Mouse (Mus musculus) forebrain, embryonic 14.5 days (tissue): ENCODE measurements around the gene Aldoc. TPM values are rescaled to one million over a fixed set of nuclear protein-coding genes. Genes with fewer than 3 reads are reported as not detected.

Source experiments
- ATAC-seq: fragments of 200-750 bp; cut with Nextera tagmentation; 2 replicates; pipeline ENCODE4 v1.8.0; 2017; ENCODE audit warnings: mild to moderate bottlenecking, moderate library complexity
- DNase-seq: peaks from one replicate; pipeline ENCODE4 v3.0.0-alpha.2; 2015; ENCODE audit warnings: low spot score
- H3K27ac ChIP-seq: fragments of 300-500 bp; sonication (generic); 2 replicates; pipeline ENCODE4 v1.5.1; 2014; ENCODE audit warnings: low read depth, mild to moderate bottlenecking, control low read depth, low read length, moderate library complexity
- H3K27me3 ChIP-seq: fragments of 300-500 bp; sonication (generic); replicated peaks from 2 replicates; pipeline ENCODE4 v1.6.1; 2014; ENCODE audit warnings: low read length, control low read depth, mixed read lengths; ENCODE audit not compliant: control insufficient read depth, insufficient read depth
- H3K36me3 ChIP-seq: fragments of 300-500 bp; sonication (generic); 2 replicates; pipeline ENCODE4 v1.6.1; 2014; ENCODE audit warnings: low read length, control low read depth; ENCODE audit not compliant: control insufficient read depth, insufficient read depth
- H3K4me1 ChIP-seq: fragments of 300-500 bp; sonication (generic); 2 replicates; pipeline ENCODE4 v1.6.1; 2014; ENCODE audit warnings: antibody characterized with exemption, low read length, control low read depth; ENCODE audit not compliant: control insufficient read depth, insufficient read depth
- H3K4me2 ChIP-seq: fragments of 300-500 bp; sonication (generic); 2 replicates; pipeline ENCODE4 v1.6.1; 2014; ENCODE audit warnings: mild to moderate bottlenecking, control low read depth, low read length
- H3K4me3 ChIP-seq: fragments of 300-500 bp; sonication (generic); 2 replicates; pipeline ENCODE4 v1.5.1; 2014; ENCODE audit warnings: low read depth, low read length, control low read depth
- H3K9ac ChIP-seq: fragments of 300-500 bp; sonication (generic); 2 replicates; pipeline ENCODE4 v1.6.1; 2014; ENCODE audit warnings: mild to moderate bottlenecking, low read length, control low read depth, moderate library complexity
- H3K9me3 ChIP-seq: fragments of 300-500 bp; sonication (generic); replicated peaks from 2 replicates; pipeline ENCODE4 v1.6.1; 2016; ENCODE audit warnings: low read length, control low read depth, mixed read lengths; ENCODE audit not compliant: control insufficient read depth
- WGBS: fragments of 180-500 bp; shearing (Covaris S2); extraction: QIAGEN DNeasy Blood & Tissue Kit; methylation state at CpG from one replicate; pipeline ENCODE4 v1.1.7; 2014; 5-methylcytosine and 5-hydroxymethylcytosine counted together
- polyA plus RNA-seq: library from polyadenylated mRNA; unstranded; fragments of >200 nt; fragmentation: Nextera tagmentation; extraction: Ambion mirVana; gene quantifications from 2 replicates; pipeline ENCODE4 v1.2.1, GENCODE M21; 2014

The Aldoc gene
- polyA plus RNA-seq, 1 experiment from 2014 or later, result 167 TPM

DNA sequence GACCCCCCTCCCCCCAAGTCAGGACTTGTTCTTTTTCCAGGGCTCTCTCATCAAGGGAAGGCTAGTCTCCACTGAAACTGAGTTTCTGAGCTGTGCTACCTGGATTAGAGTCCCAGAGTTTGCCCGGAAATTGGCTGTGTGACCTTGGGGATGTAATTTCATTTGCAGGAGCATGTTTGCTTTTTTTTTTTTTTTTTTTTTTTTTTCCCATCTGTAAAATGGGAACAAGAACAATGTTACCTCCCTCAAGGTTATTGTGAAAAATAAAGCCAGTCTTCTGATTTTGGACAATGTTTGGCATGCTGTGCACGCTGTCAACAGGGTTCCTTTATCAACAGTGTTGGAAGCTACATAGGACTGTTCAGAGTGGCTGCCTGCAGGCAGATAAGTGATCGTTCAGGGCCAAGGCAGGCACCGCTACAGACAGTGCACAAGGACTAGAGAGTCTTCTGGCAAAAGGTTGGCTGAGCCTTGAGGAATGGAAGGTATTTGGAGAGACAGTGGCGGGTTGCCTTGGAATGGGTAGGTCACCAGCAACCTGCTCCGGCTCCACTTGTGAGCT lies 21.6 kb downstream of the Aldoc start:
- no peak for DNase-seq
- H3K27me3 ChIP-seq, result no peaks in the 10 kb centered on the region
- H3K4me3 ChIP-seq, result peak overlapping the region; percentile 94
- no peaks in the 10 kb centered on the region for H3K9me3 ChIP-seq
- peaks cover 31% of the 10 kb centered on the region for H3K36me3 ChIP-seq
- no peak overlapping the region for H3K27ac ChIP-seq
- peak overlapping the region; percentile 62 for H3K4me2 ChIP-seq
- peak overlapping the region; percentile 96; the same call in 1 of the 2 replicates for H3K9ac ChIP-seq
- WGBS, result 77% methylated on average over 6 of the region's 6 CpGs
- H3K4me1 ChIP-seq, result peaks cover 5% of the 10 kb centered on the region; the same call in 1 of the 2 replicates
- ATAC-seq, result no peak

DNA sequence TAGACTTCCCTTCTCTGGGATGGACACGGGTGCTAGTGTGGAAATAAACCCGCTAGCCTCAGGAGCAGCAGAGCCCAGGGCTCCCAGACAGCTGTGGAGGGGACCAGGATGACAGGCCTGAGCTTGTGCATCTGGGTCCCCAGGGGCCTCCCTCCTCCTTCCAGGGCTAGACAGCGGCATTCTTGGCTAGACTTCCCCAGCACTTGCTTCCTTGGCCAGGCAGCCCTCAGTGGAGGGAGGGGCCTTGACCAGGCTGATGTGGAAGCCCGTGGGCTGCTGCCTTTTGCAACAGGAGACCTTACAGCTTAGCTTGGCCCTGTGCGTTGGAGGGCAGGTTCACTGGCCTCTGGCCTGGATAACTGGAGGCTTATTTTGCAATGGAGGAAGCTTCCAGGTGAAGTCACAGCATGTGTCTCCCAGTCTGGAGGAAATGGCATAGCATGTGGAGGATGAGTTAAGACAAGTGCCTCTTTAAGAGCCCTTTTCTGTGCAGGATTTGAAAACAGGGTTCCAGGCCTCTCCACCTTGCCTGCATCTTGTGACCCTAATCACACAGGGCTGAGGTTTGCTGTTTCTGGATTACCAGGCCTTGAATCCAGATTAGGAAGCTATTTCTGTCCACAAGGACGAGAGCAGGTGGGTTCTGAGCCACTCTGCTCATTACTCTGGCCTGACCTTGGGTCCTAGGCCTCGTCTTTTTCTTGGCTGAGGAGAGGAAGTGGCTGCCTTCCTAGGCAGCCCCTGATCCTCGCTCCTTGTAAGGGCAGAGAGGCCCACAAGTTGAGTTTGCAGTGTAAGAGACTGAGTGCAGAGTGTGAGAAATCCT lies 22.3 kb downstream of the Aldoc start:
- H3K9me3 ChIP-seq, result no peaks in the 10 kb centered on the region
- H3K27ac ChIP-seq, result no peak overlapping the region
- 70% methylated on average over 8 of the region's 8 CpGs for whole genome bisulfite sequencing
- peak overlapping the region; percentile 35; the same call in 1 of the 2 replicates for H3K9ac ChIP-seq
- no peak for ATAC-seq
- H3K27me3 ChIP-seq, result no peaks in the 10 kb centered on the region
- H3K4me2 ChIP-seq, result peak overlapping the region; percentile 62
- DNase-seq, result no peak
- no peak overlapping the region for H3K4me3 ChIP-seq
- H3K36me3 ChIP-seq, result peaks cover 25% of the 10 kb centered on the region
- peaks cover 5% of the 10 kb centered on the region; the same call in 1 of the 2 replicates for H3K4me1 ChIP-seq

DNA sequence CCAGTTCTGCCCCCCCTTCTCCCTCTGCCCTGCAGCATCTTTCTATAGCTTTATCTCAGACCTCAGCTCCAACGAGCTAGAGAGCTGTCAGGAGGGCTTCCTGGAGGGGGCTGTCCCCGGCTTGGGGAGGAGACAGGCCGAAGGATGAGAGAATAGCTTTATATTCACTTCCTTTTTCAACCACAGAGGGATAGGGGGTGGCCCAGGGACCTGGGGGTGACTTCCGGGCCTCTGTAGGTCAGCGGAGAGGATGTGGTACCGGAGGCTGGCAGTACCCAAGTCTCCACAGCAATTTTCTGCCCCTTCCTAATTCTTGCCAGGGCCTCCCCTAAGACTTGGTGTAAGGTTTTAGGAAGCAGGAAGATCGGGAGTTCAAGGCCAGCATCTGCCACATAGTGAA lies 23.0 kb downstream of the Aldoc start:
- no peak overlapping the region for H3K4me2 ChIP-seq
- 87% methylated on average over 7 of the region's 7 CpGs for WGBS
- H3K36me3 ChIP-seq, result peaks cover 22% of the 10 kb centered on the region
- no peak overlapping the region for H3K4me3 ChIP-seq
- H3K4me1 ChIP-seq, result peaks cover 5% of the 10 kb centered on the region; the same call in 1 of the 2 replicates
- DNase-seq (no peak), ATAC-seq (no peak)
- H3K9ac ChIP-seq, result no peak overlapping the region
- H3K9me3 ChIP-seq, result no peaks in the 10 kb centered on the region
- no peaks in the 10 kb centered on the region for H3K27me3 ChIP-seq
- no peak overlapping the region for H3K27ac ChIP-seq

DNA sequence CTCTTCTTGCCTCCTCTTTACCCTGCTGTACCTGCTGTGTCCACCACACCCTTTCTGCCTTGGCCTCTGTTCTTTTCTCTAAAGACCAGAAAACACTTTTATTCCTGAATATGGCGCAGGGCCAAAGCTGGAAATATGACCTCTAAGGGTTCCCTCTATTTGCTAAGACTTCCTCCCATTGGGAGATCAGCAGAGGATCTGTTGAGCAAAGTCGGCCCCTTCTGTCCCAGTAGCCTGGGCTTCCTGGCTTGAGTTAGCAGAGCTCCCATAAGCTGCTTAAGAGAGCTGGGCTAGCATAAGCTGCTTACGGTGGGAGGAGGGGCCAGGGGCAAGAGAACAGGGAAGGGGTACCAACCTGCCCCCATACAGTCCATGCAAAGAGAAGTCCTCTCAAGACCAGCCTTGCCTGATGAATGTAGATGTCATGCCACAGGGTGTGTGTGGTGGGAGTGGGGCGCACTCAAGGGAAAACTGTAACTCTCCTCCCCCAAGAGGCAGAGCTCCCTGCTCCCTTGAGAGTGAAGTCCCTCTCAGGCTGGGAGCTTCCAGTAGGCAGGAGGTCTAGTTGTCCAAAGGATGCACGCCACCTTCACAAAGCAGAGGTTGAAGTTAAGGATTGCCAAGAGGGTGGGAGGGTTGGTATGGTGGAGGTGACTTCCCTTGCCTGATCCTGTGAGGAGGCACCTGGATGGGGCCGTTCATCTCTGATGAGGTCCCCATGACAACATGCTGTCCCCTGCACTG lies 23.7 kb downstream of the Aldoc start:
- no peak overlapping the region for H3K27ac ChIP-seq
- DNase-seq, result no peak
- 73% methylated on average over 6 of the region's 6 CpGs for WGBS

DNA sequence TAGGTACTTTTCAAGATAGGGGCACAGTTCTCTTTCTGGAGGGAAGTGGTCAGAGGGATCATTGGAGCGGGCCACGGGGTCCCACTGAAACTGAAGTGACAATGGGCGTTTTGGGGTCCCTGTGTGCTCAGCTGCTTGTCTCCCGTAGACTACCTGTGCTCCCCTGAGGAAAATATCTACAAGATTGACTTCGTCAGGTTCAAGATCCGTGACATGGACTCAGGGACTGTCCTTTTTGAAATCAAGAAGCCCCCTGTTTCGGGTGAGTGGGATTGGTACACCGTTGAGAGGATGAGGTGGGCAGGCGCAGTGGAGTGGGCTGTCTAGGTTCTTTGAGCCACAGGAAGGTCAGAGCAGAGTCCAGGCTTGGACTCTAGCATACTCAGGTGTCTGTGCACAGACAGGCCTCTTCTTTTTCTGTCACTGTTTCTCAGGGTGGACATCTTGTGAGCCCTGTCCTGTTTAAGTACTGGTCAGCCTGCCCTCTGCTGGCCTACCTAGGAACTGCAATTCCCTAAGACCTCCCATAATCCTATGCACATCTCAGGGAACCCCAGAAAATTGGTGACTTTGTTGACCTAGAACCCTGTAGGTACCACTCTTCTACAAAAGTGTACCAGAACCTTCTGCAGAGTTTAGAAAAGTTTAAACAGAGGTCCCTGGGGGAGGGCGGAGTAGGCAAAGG lies 24.4 kb downstream of the Aldoc start:
- peaks cover 5% of the 10 kb centered on the region; the same call in 1 of the 2 replicates for H3K4me1 ChIP-seq
- no peak overlapping the region for H3K9ac ChIP-seq
- ATAC-seq (no peak), DNase-seq (peak; percentile 79)
- no peaks in the 10 kb centered on the region for H3K9me3 ChIP-seq
- H3K27me3 ChIP-seq, result no peaks in the 10 kb centered on the region
- no peak overlapping the region for H3K4me2 ChIP-seq
- WGBS, result 87% methylated on average over 10 of the region's 10 CpGs
- H3K27ac ChIP-seq, result no peak overlapping the region
- peaks cover 11% of the 10 kb centered on the region for H3K36me3 ChIP-seq
- no peak overlapping the region for H3K4me3 ChIP-seq

More for the DNA sequence above, 23.7 kb downstream of the Aldoc start:
- no peak overlapping the region for H3K4me3 ChIP-seq
- no peak for ATAC-seq
- peaks cover 5% of the 10 kb centered on the region; the same call in 1 of the 2 replicates for H3K4me1 ChIP-seq
- peaks cover 15% of the 10 kb centered on the region for H3K36me3 ChIP-seq
- H3K27me3 ChIP-seq, result no peaks in the 10 kb centered on the region
- no peak overlapping the region for H3K4me2 ChIP-seq
- H3K9me3 ChIP-seq, result no peaks in the 10 kb centered on the region
- no peak overlapping the region for H3K9ac ChIP-seq

DNA sequence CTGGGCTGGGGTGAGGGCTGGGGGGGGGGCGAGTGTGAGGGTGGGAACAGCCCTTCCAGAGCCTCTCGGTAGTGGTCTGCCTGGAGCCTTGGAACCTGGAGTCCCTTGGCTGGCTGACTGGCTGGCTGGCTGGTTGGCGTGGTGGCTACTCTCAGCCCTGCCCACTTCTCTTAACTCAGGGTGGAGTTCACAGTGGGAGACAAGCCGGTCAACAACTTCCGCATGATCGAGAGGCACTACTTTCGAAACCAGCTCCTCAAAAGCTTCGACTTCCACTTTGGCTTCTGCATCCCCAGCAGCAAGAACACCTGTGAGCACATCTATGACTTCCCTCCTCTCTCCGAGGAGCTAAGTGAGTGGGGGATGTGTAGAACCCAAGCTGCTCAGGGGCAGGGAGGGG lies 25.1 kb downstream of the Aldoc start:
- no peak for ATAC-seq
- Histone ChIP-seq H3K4me3 (no peak overlapping the region), H3K4me2 (no peak overlapping the region), H3K27ac (no peak overlapping the region), H3K9me3 (no peaks in the 10 kb centered on the region), H3K9ac (no peak overlapping the region), H3K4me1 (peaks cover 5% of the 10 kb centered on the region; the same call in 1 of the 2 replicates), H3K36me3 (peaks cover 11% of the 10 kb centered on the region), H3K27me3 (no peaks in the 10 kb centered on the region)
- WGBS, result 83% methylated on average over 8 of the region's 9 CpGs
- no peak for DNase-seq

DNA sequence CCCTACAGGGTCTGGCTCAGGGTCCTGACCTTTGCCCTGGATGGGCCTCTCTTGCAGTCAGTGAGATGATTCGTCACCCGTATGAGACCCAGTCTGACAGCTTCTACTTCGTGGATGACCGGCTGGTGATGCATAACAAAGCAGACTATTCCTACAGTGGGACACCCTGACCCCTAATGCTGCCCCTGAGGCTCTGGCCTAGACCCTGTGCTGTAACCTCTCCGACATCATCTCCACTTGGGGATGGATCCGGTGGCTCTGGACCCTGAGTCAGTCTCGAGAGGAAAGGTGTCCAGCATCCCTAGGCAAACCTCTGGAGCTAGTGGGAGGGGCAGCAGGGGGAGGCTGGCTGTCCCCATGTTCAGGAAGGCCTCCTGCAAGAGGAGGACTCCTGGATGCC lies 25.7 kb downstream of the Aldoc start:
- Histone ChIP-seq H3K27me3 (no peaks in the 10 kb centered on the region), H3K36me3 (peaks cover 11% of the 10 kb centered on the region), H3K4me1 (peaks cover 5% of the 10 kb centered on the region; the same call in 1 of the 2 replicates), H3K27ac (no peak overlapping the region), H3K9me3 (no peaks in the 10 kb centered on the region), H3K4me3 (no peak overlapping the region), H3K9ac (no peak overlapping the region), H3K4me2 (no peak overlapping the region)
- WGBS, result 87% methylated on average over 7 of the region's 7 CpGs
- ATAC-seq (no peak), DNase-seq (no peak)

DNA sequence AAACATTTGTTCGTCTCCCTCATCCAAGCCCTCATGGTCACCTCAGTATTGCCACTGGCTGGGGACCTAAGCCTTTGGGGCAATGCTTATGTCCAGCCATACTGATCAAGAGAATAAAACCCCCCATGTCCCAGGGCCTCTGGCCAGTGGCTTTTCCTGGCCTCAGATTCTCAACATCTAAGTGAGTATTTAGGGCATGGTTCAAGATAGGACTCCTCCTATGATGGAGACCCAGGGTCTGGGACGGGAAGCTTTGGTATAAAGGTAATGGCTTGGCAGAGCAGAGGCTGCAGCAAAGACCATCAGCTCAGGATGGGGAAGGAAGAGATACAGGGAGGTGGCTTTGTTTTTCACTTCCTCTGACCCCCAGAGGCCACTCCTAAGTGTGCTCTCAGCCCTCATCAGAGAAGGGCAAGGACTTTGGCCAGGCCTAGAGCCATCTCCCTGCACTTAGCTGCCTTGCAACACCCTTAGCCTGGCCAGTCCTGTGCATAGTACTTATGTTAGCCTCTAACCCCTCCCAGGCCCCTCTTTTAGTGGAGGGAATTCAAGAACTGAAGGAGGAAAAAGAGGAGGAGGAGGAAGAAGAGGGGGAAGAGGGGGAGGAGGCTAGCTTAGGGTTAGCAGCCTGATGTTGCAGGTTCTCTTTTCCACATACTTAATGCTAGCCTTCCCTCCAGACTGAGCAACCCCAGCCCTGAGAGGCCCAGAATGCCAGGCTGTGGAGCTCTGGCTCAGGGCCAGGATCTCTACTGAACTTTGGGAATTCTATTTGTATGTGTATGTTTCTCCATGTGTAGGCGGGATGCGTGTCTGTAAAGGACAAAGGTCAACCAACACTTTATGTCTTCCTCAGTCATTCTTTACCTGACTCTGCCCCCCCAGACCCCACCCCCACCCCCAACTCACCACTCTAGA lies 26.9 kb downstream of the Aldoc start:
- H3K4me3 ChIP-seq, result no peak overlapping the region
- 0 out of 2 replicates have a peak, but pooled peaks cover 2% of the 10 kb centered on the region for H3K4me1 ChIP-seq
- DNase-seq (no peak), ATAC-seq (no peak)
- 85% methylated on average over 4 of the region's 4 CpGs for WGBS
- no peaks in the 10 kb centered on the region for H3K27me3 ChIP-seq
- no peak overlapping the region for H3K9ac ChIP-seq
- no peak overlapping the region for H3K27ac ChIP-seq
- H3K36me3 ChIP-seq, result peaks cover 11% of the 10 kb centered on the region
- no peak overlapping the region for H3K4me2 ChIP-seq
- no peaks in the 10 kb centered on the region for H3K9me3 ChIP-seq
